Mouse (Mus musculus): ENCODE results near the gene Eif4h. TPM values are rescaled to one million over a fixed set of nuclear protein-coding genes. Genes with fewer than 3 reads are reported as not detected.
"Not testable (repeated sequence)": the region's sequence is repeated elsewhere in the genome, so short reads cannot be mapped to it uniquely, and the experiment has no call there.

Gene Eif4h
- total RNA-seq, 2 experiments from 2014 or later = 165 to 170 TPM

- intact Hi-C loops (cut with DNase I) = no loop called here
- no peak for DNase-seq
These were observed 17.4 kb upstream of the Eif4h start for GRCm38 (mm10) chr5:134656708-134657107.

GRCm38 (mm10) chr5:134652015-134652414 is 12.7 kb upstream of the Eif4h start:
- intact Hi-C loops (cut with DNase I) = loop anchor here (5.0 kb wide), 1 partner anchor 250 kb away; no protein-coding TSS in a partner anchor
- peak in 1 of 2 experiments; percentile 34 for DNase-seq

- intact Hi-C loops (cut with DNase I) = loop anchor here (5.0 kb wide), 1 partner anchor 251 kb away; no protein-coding TSS in a partner anchor
- peak; percentile 62 to 73 for DNase-seq
These were observed 11.6 kb upstream of the Eif4h start for GRCm38 (mm10) chr5:134650926-134651325.

GRCm38 (mm10) chr5:134648976-134649375 is 9.7 kb upstream of the Eif4h start:
- intact Hi-C loops (cut with DNase I) = not testable (repeated sequence)
- peak in 1 of 2 experiments; percentile 20 for DNase-seq

- intact Hi-C loops (cut with DNase I) = no loop called here
- DNase-seq = no peak
These were observed 8.1 kb upstream of the Eif4h start for GRCm38 (mm10) chr5:134647394-134647793.

- intact Hi-C loops (cut with DNase I) = no loop called here
- no peak for DNase-seq
These were observed 7.2 kb upstream of the Eif4h start for GRCm38 (mm10) chr5:134646461-134646860.

- DNase-seq = peak; percentile 33 to 35
- intact Hi-C loops (cut with DNase I) = no loop called here
These were observed 5.4 kb upstream of the Eif4h start for GRCm38 (mm10) chr5:134644643-134645118.

- no peak for DNase-seq
- intact Hi-C loops (cut with DNase I) = no loop called here
These were observed 4.8 kb upstream of the Eif4h start for GRCm38 (mm10) chr5:134644121-134644520.

- intact Hi-C loops (cut with DNase I) = no loop called here
- DNase-seq = no peak
These were observed 1.1 kb upstream of the Eif4h start for GRCm38 (mm10) chr5:134640371-134640770.

GRCm38 (mm10) chr5:134638461-134639268 is 625 bp downstream of the Eif4h start:
- no peak for DNase-seq
- intact Hi-C loops (cut with DNase I) = loop anchor here (5.0 kb wide), 1 partner anchor 49 kb away; the partner anchor contains the start of gene Limk1

GRCm38 (mm10) chr5:134637820-134638367 is 1.4 kb downstream of the Eif4h start:
- intact Hi-C loops (cut with DNase I) = loop anchor here (5.0 kb wide), 1 partner anchor 49 kb away; the partner anchor contains the start of gene Limk1
- DNase-seq = no peak

- intact Hi-C loops (cut with DNase I) = no loop called here
- DNase-seq = no peak
These were observed 6.4 kb downstream of the Eif4h start for GRCm38 (mm10) chr5:134632841-134633240.

- no peak for DNase-seq
- intact Hi-C loops (cut with DNase I) = no loop called here
These were observed 8.5 kb downstream of the Eif4h start for GRCm38 (mm10) chr5:134630835-134631234.

GRCm38 (mm10) chr5:134629508-134629907 is 9.8 kb downstream of the Eif4h start:
- intact Hi-C loops (cut with DNase I) = no loop called here
- DNase-seq = no peak

- DNase-seq = no peak
- intact Hi-C loops (cut with DNase I) = no loop called here
These were observed 17.2 kb downstream of the Eif4h start for GRCm38 (mm10) chr5:134622069-134622468.

GRCm38 (mm10) chr5:134621099-134621640 is 18.1 kb downstream of the Eif4h start:
- intact Hi-C loops (cut with DNase I) = no loop called here

GRCm38 (mm10) chr5:134620457-134620856 is 18.8 kb downstream of the Eif4h start:
- intact Hi-C loops (cut with DNase I) = no loop called here
- peak in 1 of 2 experiments; percentile 17 for DNase-seq

More at GRCm38 (mm10) chr5:134621099-134621640, 18.1 kb downstream of the Eif4h start:
- DNase-seq = no peak

- intact Hi-C loops (cut with DNase I) = loop anchor here (2.0 to 5.0 kb wide), 2 partner anchors 85 to 122 kb away; no protein-coding TSS in a partner anchor
- DNase-seq = peak; percentile 77 to 84
These were observed 22.2 kb downstream of the Eif4h start for GRCm38 (mm10) chr5:134617071-134617470.

GRCm38 (mm10) chr5:134615780-134616179 is 23.5 kb downstream of the Eif4h start:
- no peak for DNase-seq

GRCm38 (mm10) chr5:134615380-134615779 is 23.9 kb downstream of the Eif4h start:
- DNase-seq = no peak
- intact Hi-C loops (cut with DNase I) = loop anchor here (5.0 kb wide), 1 partner anchor 87 kb away; no protein-coding TSS in a partner anchor

More at GRCm38 (mm10) chr5:134615780-134616179, 23.5 kb downstream of the Eif4h start:
- intact Hi-C loops (cut with DNase I) = loop anchor here (2.0 to 5.0 kb wide), 2 partner anchors 87 to 121 kb away; no protein-coding TSS in a partner anchor

GRCm38 (mm10) chr5:134614802-134615201 is 24.5 kb downstream of the Eif4h start, which contains the start of gene Lat2:
Gene Lat2, minus strand, starts transcription at chr5:134615025.
- intact Hi-C loops (cut with DNase I) = loop anchor here (5.0 kb wide), 1 partner anchor 87 kb away; no protein-coding TSS in a partner anchor
- DNase-seq = no peak

Data from heart, postnatal 14 days (tissue).